Mouse (Mus musculus) olfactory bulb, adult 2 months (tissue): ENCODE results near the gene Gpt2.

Experiments used
- CTCF ChIP-seq: fragments of 200-500 bp; IDR thresholded peaks from 2 replicates; pipeline ENCODE4 v1.5.1; 2012; ENCODE audit warnings: low read depth, mild to moderate bottlenecking, low read length, moderate library complexity; ENCODE audit not compliant: insufficient read depth
- POLR2A ChIP-seq: fragments of 200-500 bp; IDR thresholded peaks from 2 replicates; pipeline ENCODE4 v1.6.1; 2012; ENCODE audit warnings: mild to moderate bottlenecking, low read depth, low read length, moderate library complexity; ENCODE audit not compliant: insufficient read depth

DNA sequence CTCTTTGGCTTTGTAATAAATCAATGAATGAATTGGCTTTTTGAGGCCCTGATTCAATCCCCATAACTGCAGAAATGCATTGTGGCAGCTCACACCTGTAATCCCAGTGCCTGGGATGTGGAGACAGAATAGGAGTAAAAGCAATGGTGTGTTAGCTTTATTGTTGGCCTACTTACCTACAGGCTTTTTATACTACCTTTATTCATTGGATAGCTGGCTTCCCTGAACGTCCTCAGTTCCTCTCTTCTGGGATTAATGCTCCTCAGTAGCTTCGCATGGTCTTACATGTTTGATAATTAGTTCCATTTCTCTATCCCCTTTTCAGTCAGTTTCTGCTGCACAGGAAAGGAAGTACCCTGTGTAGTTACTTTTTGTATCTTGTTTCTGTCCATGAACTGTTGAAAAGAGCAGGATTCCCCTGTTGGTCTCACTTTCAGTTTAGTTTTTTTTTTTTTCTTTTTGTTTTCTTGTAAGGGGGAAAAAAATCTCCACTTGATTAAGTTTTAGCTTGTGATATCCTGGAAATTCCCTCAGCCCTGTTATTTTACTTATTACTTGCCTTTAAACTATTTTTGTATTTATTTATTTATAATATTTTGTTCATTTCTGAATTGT is 64.7 kb downstream of the Gpt2 start:
- TF ChIP-seq POLR2A (no peak), CTCF (no peak)
